Mouse (Mus musculus): Measurements from ENCODE around the gene Dnah3.

Gene Dnah3

DNA sequence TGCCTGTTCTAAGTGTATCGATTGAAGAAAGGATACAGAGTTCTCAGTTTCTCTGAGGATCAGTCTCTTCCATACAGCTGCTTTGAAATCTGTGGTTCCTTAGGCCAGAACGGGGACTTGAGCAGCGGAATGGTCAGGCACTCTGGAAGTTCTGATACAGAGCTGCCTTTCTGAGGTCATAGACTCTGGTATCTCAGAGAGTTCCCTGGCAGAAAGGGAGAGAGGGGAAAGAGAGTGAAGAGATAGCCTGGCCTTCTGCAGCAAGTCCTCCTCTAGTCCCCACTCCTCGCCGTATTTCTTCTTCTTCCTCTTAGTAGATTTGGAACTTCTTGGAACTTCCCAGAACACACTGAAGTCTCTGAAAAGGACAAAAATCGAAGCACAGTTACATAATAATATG is at the start of gene Dnah3:
Dnah3 (minus strand) TSS at position 101 of the 400 bp plus-strand sequence.
- no peak for DNase-seq

DNA sequence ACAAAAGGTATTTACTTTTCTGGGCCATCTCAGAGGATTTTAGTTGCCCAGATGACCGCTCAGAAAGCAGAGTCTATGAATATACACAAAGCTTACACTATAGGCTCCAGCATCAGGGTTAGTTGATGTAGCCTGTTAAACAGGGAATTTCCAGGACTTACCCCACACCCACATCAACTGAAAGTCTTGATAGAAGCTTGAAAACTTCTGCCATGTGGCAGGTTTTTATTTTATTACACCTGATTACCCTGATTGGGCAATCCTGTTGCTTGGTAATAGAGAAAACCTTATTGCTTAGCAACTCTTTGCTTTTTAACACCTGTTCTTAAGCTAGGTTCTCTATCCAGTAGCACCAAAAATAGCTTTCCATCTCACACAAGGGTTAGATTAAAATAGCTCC is 47.7 kb upstream of the Dnah3 start:
- no peak for DNase-seq

DNA sequence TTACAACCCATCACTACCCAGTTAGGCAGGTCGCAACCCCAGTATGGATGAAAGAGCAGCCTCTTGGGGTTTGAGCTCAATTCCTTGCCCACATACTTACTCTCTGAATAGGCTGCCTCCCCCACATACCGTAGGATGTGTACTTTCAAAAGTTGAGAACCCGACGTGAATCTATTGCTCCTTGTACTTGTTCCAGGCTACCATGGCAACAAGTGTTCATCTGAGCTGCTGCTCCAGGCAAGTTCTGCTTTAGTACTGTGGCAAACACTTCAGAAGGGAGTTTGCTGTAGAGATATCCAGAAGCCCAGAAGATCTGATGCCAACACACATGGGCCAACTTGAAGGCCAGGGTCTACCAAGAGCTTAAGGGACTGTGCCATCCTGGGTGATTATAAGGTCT is 33.9 kb upstream of the Dnah3 start:
- DNase-seq: no peak

DNA sequence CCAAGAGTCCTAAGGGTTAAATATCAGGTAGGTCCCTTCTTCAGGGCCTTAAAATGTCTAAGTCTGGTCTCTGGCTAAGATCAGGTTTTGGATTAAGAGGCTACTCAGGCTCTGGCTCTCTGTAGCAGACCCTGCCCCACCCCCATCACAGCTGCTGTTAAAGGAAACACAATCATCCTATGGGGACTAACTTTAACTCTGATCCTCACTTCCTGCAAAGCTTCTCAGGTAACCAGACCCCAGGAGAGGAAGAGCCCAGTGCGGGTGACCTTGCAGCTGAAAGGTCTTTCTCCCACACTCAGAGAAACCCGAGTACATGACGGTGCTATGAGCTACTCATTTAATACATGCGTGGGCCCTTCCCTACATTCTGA is 32.6 kb upstream of the Dnah3 start:
- DNase-seq: no peak

DNA sequence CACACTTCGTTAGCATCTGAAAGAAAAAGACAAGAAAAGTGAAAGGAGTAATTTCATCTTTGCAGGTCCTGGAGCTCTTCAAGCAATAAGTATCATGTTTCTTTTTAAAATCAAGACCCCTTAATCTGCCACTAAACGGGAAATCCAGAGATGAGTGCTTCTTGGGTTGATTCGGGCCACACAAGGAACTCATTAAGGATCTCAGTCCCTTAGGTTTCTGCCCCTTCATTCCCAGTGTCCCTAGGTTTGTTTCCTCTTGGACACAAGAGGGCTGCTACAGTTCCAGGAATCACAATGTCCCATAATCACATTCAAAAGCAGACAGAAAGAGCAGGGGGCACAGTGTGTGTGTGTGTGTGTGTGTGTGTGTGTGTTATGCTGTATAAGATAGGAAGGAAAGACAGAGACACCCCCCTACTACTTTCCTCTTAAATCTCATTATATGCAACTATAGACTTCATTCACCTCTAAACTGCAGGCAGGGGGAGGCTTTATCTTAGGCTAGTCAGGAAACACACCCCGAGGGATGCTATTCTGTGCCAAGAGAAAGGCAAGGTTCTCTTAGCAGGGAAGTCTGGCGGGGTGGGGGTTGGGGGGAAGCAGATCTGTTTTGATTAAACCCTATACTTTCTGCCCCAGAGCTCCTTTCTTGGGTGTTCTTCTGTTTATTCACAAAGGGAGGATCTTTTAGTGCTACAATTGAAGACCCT is 32.1 kb upstream of the Dnah3 start:
- DNase-seq: no peak

DNA sequence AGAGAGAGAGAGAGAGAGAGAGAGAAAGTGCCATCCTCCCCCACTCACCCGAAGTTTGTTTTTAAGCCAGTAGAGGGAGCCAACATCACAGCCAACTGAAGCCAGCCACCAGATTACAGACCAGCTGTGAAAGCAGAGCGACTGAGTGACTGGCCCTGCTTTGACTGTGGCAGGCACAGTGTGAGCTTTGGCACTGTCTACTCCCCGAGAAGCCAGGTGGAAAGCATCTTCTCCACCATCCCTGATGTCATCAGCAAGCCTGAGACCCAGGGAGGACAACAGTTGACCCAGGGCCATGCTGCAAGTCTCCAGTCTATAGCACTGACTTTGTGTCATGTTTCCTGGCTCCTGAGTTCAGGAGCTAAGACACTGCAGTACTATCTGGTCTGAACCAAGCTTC is 29.8 kb upstream of the Dnah3 start:
- DNase-seq: peak; percentile 57

GRCm38 (mm10) chr7:120123776-120124175 is 28.7 kb upstream of the Dnah3 start:
- no peak for DNase-seq

- no peak for DNase-seq
Measured at GRCm38 (mm10) chr7:120117529-120117928, 22.4 kb upstream of the Dnah3 start.

- DNase-seq: no peak
Measured at GRCm38 (mm10) chr7:120116976-120117375, 21.9 kb upstream of the Dnah3 start.

GRCm38 (mm10) chr7:120109676-120110075 is 14.6 kb upstream of the Dnah3 start:
- DNase-seq: no peak

DNA sequence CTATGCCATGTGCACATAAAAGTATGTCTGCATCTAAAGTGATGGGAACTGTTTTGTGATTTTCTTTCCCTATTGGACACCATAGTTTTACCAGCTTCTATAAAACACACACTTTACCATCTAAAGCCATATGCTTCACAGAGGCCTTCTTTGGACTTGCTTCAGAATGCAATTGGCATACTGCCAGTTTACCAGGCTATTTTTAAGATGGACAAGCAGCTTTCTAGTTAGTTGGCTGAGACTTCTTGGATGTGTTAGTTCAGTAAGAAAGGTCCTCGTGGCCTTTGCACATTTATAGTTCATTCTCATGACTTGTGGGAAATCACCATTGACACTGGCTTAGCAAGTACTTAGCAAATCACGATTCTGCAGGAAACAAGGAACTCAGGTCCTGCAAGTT is 11.3 kb upstream of the Dnah3 start:
- DNase-seq: peak; percentile 46

DNA sequence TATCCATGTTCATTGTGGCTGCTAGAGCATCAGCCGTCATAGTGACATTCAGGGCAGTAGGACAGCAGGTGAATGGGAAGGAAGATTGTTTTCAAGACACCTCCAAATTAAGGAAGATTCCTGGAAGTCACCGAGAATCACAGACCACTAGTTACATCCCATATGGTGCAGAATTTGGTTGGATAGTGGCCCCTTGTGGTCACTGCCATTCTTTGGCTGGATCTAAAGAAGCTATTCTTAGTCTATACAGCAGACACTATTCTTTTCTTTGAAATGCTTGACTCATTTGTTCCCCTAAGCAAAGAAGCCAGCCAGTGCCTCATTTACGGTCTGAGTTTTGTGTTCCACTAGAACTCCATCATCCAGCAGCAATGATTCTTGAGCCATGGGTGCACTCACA is 9.9 kb upstream of the Dnah3 start:
- DNase-seq: no peak

DNA sequence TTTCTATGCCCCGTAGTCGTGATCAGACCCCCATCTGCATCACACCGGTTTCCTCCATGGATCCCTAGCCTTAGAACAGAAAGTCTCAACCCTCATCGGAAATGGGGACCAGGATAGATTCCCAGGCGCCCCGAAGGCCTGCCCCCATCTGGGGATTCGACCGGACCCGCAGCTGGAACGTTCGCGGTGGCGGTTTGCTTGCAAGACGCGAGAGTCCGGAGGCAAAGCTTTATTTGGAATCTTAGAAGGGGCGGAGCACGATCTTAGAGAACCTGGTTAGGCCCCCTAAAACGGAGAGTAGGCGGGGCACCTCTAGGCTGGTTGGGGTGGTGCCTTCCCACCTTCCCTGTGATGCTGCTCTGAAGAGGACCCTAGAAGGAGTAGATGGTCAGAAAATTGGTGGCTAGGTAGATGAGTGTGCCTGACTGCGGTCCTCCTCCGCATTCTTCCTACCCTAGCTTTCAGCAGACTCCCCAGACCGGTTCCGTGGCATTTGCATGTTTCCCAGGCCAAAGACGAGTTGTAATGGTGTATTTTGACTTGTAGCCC is 8.0 kb upstream of the Dnah3 start:
- DNase-seq: peak; percentile 30

- peak; percentile 88 for DNase-seq
Measured at GRCm38 (mm10) chr7:120102164-120102972, 7.3 kb upstream of the Dnah3 start, which contains the start of gene Tmem159. TSS of gene Tmem159 (plus strand) at chr7:120102353.

- peak; percentile 47 for DNase-seq
Measured at GRCm38 (mm10) chr7:120098403-120098802, 3.3 kb upstream of the Dnah3 start.

GRCm38 (mm10) chr7:120097845-120098244 is 2.8 kb upstream of the Dnah3 start:
- peak; percentile 49 for DNase-seq

GRCm38 (mm10) chr7:120094216-120094615 is 864 bp downstream of the Dnah3 start:
- no peak for DNase-seq

- DNase-seq: no peak
Measured at GRCm38 (mm10) chr7:120093033-120093432, 2.0 kb downstream of the Dnah3 start.

DNA sequence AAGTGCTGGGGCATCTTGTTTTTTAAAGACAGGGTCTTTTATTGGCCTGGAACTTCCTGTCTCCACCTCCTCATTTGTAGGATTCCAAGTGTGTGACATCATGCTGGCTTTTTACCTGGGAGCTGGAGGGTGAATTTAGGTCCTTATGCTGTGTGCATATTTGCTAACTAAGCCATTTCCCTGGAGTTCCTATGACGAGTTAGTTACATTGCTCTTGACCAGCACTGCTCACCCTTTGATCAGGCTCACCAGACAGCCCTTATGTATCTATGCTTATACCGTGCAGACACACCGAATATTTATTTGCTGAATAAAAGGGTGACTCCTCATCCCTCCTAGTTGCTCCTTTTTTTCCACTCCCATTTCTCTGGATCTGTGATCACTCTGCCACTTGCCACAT is 14.9 kb downstream of the Dnah3 start:
- no peak for DNase-seq

- DNase-seq: no peak
Measured at GRCm38 (mm10) chr7:120069164-120069563, 25.9 kb downstream of the Dnah3 start.

- DNase-seq: no peak
Measured at GRCm38 (mm10) chr7:120068114-120068513, 27.0 kb downstream of the Dnah3 start.

- DNase-seq: no peak
Measured at GRCm38 (mm10) chr7:120064045-120064444, 31.0 kb downstream of the Dnah3 start.

GRCm38 (mm10) chr7:120055479-120055878 is 39.6 kb downstream of the Dnah3 start:
- no peak for DNase-seq

DNA sequence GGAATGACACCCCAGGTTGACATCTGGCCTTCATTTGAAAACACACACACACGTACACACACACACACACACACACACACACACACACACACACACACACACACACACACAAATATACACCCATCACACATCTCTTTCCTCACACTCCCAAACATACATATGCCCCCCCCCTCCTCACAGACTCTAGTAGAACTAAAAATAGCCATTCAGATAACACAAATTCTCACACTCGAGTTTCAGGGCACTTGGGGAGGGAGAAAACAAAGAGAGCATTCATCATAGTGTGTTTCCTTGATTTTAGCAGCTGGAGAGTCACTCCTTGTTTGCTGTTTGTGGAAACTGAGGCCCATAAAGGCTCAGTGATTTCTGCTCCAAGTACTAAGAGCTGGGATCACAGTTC is 41.1 kb downstream of the Dnah3 start:
- DNase-seq: no peak
